Mouse (Mus musculus) liver, adult 2 months (tissue): Measurements from ENCODE around the gene Cped1. TPM values are rescaled to one million over a fixed set of nuclear protein-coding genes. Genes with fewer than 3 reads are reported as not detected.

ENCODE experiments used
- DNase-seq: peaks from one replicate; pipeline ENCODE4 v3.0.0-alpha.2; 2011; ENCODE audit warnings: low read depth, low spot score; ENCODE audit errors: extremely low read depth
- H3K27ac ChIP-seq: fragments of 200-500 bp; replicated peaks from 2 replicates; pipeline ENCODE4 v1.5.1; 2012; ENCODE audit warnings: low read depth, mild to moderate bottlenecking, control low read depth, inconsistent platforms, low read length; ENCODE audit not compliant: insufficient read depth
- H3K27me3 ChIP-seq: fragments of 200-500 bp; 2 replicates; pipeline ENCODE4 v1.6.1; 2012; ENCODE audit warnings: mild to moderate bottlenecking, moderate library complexity, low read length, inconsistent platforms; ENCODE audit not compliant: control insufficient read depth, insufficient read depth
- H3K36me3 ChIP-seq: fragments of 200-500 bp; 2 replicates; pipeline ENCODE4 v1.6.1; 2012; ENCODE audit warnings: low read length, inconsistent platforms; ENCODE audit not compliant: control insufficient read depth, insufficient read depth
- H3K4me1 ChIP-seq: fragments of 200-500 bp; 2 replicates; pipeline ENCODE4 v1.6.1; 2011; ENCODE audit warnings: low read length; ENCODE audit not compliant: control insufficient read depth, insufficient read depth
- H3K4me3 ChIP-seq: fragments of 200-500 bp; 2 replicates; pipeline ENCODE4 v1.5.1; 2011; ENCODE audit warnings: low read depth, mild to moderate bottlenecking, control low read depth, low read length, moderate library complexity; ENCODE audit not compliant: insufficient read depth
- H3K79me2 ChIP-seq: fragments of 200-500 bp; 2 replicates; pipeline ENCODE4 v1.6.1; 2012; ENCODE audit warnings: inconsistent platforms, mild to moderate bottlenecking, low read length, moderate library complexity; ENCODE audit not compliant: control insufficient read depth, insufficient read depth
- H3K9ac ChIP-seq: fragments of 200-500 bp; 2 replicates; pipeline ENCODE4 v1.6.1; 2012; ENCODE audit warnings: low read depth, mild to moderate bottlenecking, control low read depth, inconsistent platforms, low read length
- CTCF ChIP-seq: fragments of 200-500 bp; IDR thresholded peaks from 2 replicates; pipeline ENCODE4 v1.5.1; 2011; ENCODE audit warnings: low read depth, low read length, control low read depth
- POLR2A ChIP-seq: fragments of 200-500 bp; IDR thresholded peaks from 2 replicates; pipeline ENCODE4 v1.6.1; 2011; ENCODE audit warnings: low read length, control low read depth; ENCODE audit not compliant: insufficient read depth; ENCODE audit errors: extremely low read depth
- WGBS: fragments of 180-500 bp; shearing (Covaris S2); methylation state at CpG from one replicate; pipeline ENCODE4 v1.1.7; 2018; 5-methylcytosine and 5-hydroxymethylcytosine counted together
- polyA plus RNA-seq: library from polyadenylated mRNA; depleted of rRNA; stranded (reverse); fragments of >200 nt; gene quantifications from 2 replicates; pipeline ENCODE4 v1.2.3, GENCODE M21; 2012
- total RNA-seq: library from RNA; depleted of rRNA; stranded (reverse); fragments of >200 nt; gene quantifications from 2 replicates; pipeline ENCODE4 v1.2.3, GENCODE M21; 2014

Gene Cped1
- total and polyA plus RNA-seq, 2 experiments, result 6.0 to 63.6 TPM

DNA sequence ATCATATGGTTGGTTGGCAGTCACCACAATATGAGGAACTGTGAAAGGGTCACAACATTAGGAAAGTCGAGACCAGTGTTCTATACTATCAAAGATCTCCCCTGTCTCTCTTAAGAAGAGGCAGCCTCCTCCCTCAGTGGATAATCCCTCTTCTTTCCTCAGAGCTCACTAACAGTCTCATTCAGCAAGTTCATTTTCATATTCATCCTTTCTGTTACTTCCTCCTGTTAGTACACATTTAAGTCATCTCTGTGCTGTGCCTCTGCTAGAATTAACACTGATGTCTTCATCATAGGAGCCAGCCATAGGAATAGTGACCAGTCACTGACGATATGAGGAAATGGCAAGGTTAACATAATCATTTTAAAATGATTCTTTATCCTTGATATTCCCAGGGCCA is 213.8 kb downstream of the Cped1 start:
- no peak for DNase-seq
- TF ChIP-seq CTCF (no peak), POLR2A (no peak)
- Histone ChIP-seq H3K27ac (no peak overlapping the region), H3K36me3 (peaks cover 12% of the 10 kb centered on the region), H3K27me3 (no peaks in the 10 kb centered on the region), H3K4me1 (peaks cover 3% of the 10 kb centered on the region), H3K4me3 (no peak overlapping the region), H3K9ac (no peak overlapping the region), H3K79me2 (no peaks in the 10 kb centered on the region)
- WGBS, result 79% methylated on average over 2 of the region's 2 CpGs

GRCm38 (mm10) chr6:22200133-22200532 is 214.4 kb downstream of the Cped1 start:
- Histone ChIP-seq H3K9ac (no peak overlapping the region), H3K36me3 (peaks cover 12% of the 10 kb centered on the region), H3K27me3 (no peaks in the 10 kb centered on the region), H3K4me1 (peaks cover 3% of the 10 kb centered on the region), H3K27ac (no peak overlapping the region), H3K79me2 (no peaks in the 10 kb centered on the region), H3K4me3 (no peak overlapping the region)
- TF ChIP-seq POLR2A (no peak), CTCF (no peak)
- no peak for DNase-seq
- WGBS, result 89% methylated on average over 3 of the region's 3 CpGs

GRCm38 (mm10) chr6:22201879-22202278 is 216.2 kb downstream of the Cped1 start:
- H3K27ac ChIP-seq, result no peak overlapping the region
- no peak overlapping the region for H3K9ac ChIP-seq
- no peak overlapping the region for H3K4me3 ChIP-seq
- peaks cover 12% of the 10 kb centered on the region for H3K36me3 ChIP-seq
- peaks cover 3% of the 10 kb centered on the region for H3K4me1 ChIP-seq
- DNase-seq, result no peak
- TF ChIP-seq POLR2A (no peak), CTCF (no peak)
- no peaks in the 10 kb centered on the region for H3K79me2 ChIP-seq
- no peaks in the 10 kb centered on the region for H3K27me3 ChIP-seq
- 92% methylated on average over 3 of the region's 3 CpGs for WGBS

- no peak overlapping the region for H3K27ac ChIP-seq
- WGBS, result 88% methylated on average over 12 of the region's 12 CpGs
- H3K79me2 ChIP-seq, result no peaks in the 10 kb centered on the region
- H3K27me3 ChIP-seq, result no peaks in the 10 kb centered on the region
- TF ChIP-seq POLR2A (no peak), CTCF (no peak)
- no peak for DNase-seq
- no peaks in the 10 kb centered on the region for H3K4me1 ChIP-seq
- H3K36me3 ChIP-seq, result peaks cover 9% of the 10 kb centered on the region
- no peak overlapping the region for H3K9ac ChIP-seq
- no peak overlapping the region for H3K4me3 ChIP-seq
Observed at GRCm38 (mm10) chr6:22205030-22205750, 219.5 kb downstream of the Cped1 start.

- Histone ChIP-seq H3K79me2 (no peaks in the 10 kb centered on the region), H3K27me3 (no peaks in the 10 kb centered on the region), H3K36me3 (peaks cover 7% of the 10 kb centered on the region)
Observed at GRCm38 (mm10) chr6:22205751-22206121, 220.0 kb downstream of the Cped1 start.

GRCm38 (mm10) chr6:22206179-22206578 is 220.5 kb downstream of the Cped1 start:
- DNase-seq, result no peak
- Histone ChIP-seq H3K4me1 (no peaks in the 10 kb centered on the region), H3K9ac (no peak overlapping the region), H3K79me2 (no peaks in the 10 kb centered on the region), H3K4me3 (no peak overlapping the region), H3K27me3 (no peaks in the 10 kb centered on the region), H3K27ac (no peak overlapping the region), H3K36me3 (peaks cover 7% of the 10 kb centered on the region)
- no peak for TF ChIP-seq CTCF
- WGBS, result 67% methylated on average over 14 of the region's 14 CpGs

More at GRCm38 (mm10) chr6:22205751-22206121, 220.0 kb downstream of the Cped1 start:
- TF ChIP-seq POLR2A, result no peak
- 80% methylated on average over 7 of the region's 7 CpGs for WGBS
- Histone ChIP-seq H3K4me1 (no peaks in the 10 kb centered on the region), H3K4me3 (no peak overlapping the region), H3K9ac (no peak overlapping the region), H3K27ac (no peak overlapping the region)
- DNase-seq, result no peak
